Mouse (Mus musculus): Measurements from ENCODE around the gene Tspyl3.
"Not testable (repeated sequence)": the region's sequence is repeated elsewhere in the genome, so short reads cannot be mapped to it uniquely, and the experiment has no call there.

Tspyl3 gene

GRCm38 (mm10) chr2:153224946-153225594 lies at the start of gene Tspyl3:
TSS of gene Tspyl3 (minus strand) at chr2:153225441.
- peak; percentile 38 for DNase-seq (ENCODE audit: low read depth, low spot score)

GRCm38 (mm10) chr2:153274919-153275247 lies 49.6 kb upstream of the Tspyl3 start:
- DNase-seq (ENCODE audit: low read depth, low spot score), result no peak

DNA sequence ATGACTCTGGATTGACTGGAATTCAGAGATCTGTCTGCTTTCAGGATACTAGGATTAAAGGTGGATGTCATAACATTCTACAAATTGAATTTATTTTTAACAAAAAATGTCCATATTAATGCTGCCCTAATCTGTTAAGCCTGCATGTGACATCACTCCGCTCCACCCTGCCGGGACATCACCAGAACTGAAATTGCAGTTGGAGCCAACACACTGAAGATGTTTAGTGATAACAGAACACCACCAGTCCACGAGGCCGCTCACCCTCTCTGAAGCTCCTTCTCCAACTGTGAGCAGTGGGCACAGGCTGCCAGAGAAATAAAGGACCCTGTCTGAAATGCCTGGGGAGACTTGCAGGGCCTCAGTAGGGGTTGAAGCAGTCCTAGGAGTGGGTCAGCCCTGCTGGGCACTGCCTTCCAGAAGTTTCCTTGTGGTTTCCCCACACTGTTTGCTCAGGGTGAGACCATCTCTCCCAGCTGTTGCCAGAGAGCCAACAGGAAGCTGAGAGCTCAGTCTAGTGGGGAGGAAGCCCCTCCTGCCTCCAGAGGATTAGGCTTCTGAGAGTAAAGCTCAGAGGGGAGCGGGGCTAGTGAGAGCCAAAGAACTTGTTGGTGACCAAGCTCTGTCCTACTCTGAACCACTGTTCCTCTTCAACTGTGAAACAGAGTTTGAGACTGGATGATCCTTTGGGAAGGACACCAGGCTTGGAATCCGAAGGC lies 49.1 kb upstream of the Tspyl3 start:
- DNase-seq (ENCODE audit: low read depth, low spot score), result not testable (repeated sequence)

- DNase-seq (ENCODE audit: low read depth, low spot score), result not testable (repeated sequence)
Observed at GRCm38 (mm10) chr2:153270231-153270915, 45.1 kb upstream of the Tspyl3 start.

GRCm38 (mm10) chr2:153267331-153267730 lies 42.1 kb upstream of the Tspyl3 start:
- no peak for DNase-seq (ENCODE audit: low read depth, low spot score)

GRCm38 (mm10) chr2:153263053-153263452 lies 37.8 kb upstream of the Tspyl3 start:
- DNase-seq (ENCODE audit: low read depth, low spot score), result no peak

DNA sequence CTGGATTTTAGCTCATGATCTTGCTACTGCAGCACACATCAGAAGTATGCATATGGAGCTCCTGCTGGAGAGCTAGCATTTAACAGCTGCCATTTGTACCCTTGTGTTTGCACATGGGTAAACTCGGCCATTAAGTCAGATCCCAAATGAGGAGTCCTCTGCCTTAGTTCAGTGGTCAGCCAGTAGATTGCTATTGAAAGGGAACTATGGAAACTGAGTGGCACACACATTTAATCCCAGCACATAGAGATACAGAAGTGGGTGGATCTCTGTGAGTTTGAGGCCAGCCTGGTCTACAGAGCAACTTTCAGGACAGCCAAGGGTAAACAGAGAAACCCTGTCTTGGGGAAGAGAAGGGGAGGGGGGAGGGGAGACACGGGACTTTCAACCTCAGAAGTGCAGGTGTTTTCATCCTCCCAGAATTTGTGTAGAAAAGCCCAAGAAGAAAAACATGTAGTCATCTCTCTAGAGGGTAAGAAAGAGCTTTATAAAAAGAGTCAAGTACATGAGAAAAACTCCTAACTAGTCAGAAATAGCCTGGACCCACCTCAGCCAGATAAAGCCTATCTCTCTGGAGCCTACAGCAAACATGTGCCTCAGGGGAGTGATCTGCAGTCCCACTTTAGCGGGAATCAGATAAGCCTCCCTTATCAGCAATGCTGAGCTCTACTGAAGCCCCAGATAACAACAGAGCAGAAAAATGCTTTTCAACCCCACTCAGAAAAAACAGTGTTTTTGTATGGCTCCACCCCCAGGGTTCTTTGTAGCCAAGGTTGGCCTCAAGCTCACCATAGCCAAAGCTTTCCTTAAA lies 34.8 kb upstream of the Tspyl3 start:
- DNase-seq (ENCODE audit: low read depth, low spot score), result no peak

GRCm38 (mm10) chr2:153259030-153259863 lies 34.0 kb upstream of the Tspyl3 start:
- no peak for DNase-seq (ENCODE audit: low read depth, low spot score)

DNA sequence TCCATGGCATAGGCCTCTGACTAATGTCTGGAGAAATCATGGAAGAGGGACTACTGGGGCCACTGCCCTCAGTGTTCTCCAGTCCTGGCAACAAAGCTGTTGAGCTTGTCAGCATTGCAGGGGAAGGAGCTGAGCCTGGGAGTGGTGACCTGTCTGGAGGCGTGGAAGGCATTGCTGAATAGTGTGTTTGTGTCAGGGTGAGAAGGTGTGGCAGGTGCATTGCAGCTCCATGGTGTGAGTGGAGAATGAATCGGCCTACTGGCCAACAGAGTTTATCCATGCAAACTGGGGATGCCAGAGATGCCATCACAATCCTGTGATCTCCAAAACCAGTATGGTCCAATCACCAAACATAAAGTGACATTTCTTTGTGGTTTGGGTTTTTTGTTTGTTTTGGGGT lies 31.4 kb upstream of the Tspyl3 start:
- no peak for DNase-seq (ENCODE audit: low read depth, low spot score)

GRCm38 (mm10) chr2:153249751-153250150 lies 24.5 kb upstream of the Tspyl3 start:
- DNase-seq (ENCODE audit: low read depth, low spot score), result no peak

- DNase-seq (ENCODE audit: low read depth, low spot score), result no peak
Observed at GRCm38 (mm10) chr2:153242156-153242555, 16.9 kb upstream of the Tspyl3 start.

GRCm38 (mm10) chr2:153241250-153242014 lies 16.2 kb upstream of the Tspyl3 start, which contains the start of the genes Plagl2 and Pofut1:
TSS of gene Plagl2 (minus strand) at chr2:153241426.
TSS of gene Pofut1 (plus strand) at chr2:153241533.
- DNase-seq (ENCODE audit: low read depth, low spot score), result peak; percentile 71

DNA sequence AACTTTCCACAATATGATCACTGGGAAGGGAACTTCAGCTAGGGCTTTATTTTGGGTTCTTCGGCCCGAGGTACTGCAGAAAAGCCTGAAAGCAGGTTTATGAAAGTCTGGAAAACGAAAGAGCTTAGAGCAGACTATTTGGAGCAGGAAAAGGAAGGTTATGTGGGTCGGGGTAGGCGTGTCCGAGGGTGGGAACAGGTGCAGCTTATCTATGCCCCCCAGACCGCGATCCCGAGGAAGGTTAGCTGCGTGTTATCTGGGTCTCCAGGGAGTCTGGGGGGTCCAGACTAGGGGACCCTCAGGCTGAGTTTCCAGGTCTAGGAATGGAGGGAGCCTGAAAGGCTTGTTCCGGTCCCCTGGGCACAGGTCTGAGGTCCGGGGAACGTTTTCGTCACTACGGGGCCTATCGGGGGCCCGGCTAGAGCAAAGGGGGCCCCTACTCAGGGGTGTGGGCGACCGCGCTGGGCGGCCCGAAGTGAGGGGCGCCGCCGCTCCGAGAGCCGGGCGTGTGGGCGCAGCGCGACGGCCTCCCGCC lies 15.5 kb upstream of the Tspyl3 start:
- no peak for DNase-seq (ENCODE audit: low read depth, low spot score)

DNA sequence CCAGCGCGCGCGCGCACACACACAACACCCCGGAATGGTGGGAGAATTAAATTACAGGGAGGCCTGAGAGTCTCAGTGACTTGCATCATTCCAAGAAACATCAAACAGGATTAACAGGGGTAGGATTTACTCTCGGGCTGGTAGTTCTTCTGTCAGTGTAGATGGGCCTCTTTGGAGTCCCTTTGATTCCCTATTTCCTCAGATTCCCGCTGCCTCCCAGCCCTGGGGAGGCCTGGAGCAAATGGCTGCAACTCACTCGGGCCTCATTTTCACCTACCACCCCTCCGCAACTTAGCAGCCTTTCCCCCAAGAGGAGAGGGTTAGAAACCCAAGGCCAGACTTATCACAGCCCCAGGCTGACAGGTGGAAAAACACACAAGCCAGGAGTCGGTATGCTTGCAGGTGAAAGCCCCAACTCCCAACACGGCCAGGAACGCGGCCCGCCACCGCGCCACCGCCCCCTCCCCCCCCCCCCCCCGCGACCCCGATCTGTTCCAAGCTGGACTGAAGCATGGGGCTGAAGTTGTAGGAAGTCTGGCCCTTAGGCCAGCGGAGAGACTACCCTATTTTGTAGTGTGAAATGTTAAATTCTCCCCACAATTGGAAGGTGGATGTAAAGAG lies 14.7 kb upstream of the Tspyl3 start:
- no peak for DNase-seq (ENCODE audit: low read depth, low spot score)

- no peak for DNase-seq (ENCODE audit: low read depth, low spot score)
Observed at GRCm38 (mm10) chr2:153239021-153239859, 14.0 kb upstream of the Tspyl3 start.

- no peak for DNase-seq (ENCODE audit: low read depth, low spot score)
Observed at GRCm38 (mm10) chr2:153238406-153238805, 13.2 kb upstream of the Tspyl3 start.

DNA sequence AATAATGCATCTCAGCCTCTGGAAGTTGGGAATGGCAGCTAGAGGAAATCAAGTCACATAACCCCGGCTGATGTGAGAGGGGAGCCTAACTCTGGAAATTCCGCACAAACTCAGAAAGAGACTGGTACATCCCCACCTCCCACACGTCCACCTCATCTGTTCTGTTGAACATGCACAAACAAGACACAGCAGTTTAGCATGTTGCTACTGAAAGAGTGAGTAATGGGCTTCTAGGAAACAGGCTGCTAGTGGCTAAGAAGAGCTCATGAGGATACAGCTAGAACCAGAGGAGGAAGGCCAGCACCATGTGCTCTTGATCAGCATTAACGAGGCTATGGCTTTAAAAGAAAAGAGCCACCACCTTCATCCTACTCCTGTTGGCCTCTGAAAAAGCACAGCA lies 12.7 kb upstream of the Tspyl3 start:
- DNase-seq (ENCODE audit: low read depth, low spot score), result no peak

DNA sequence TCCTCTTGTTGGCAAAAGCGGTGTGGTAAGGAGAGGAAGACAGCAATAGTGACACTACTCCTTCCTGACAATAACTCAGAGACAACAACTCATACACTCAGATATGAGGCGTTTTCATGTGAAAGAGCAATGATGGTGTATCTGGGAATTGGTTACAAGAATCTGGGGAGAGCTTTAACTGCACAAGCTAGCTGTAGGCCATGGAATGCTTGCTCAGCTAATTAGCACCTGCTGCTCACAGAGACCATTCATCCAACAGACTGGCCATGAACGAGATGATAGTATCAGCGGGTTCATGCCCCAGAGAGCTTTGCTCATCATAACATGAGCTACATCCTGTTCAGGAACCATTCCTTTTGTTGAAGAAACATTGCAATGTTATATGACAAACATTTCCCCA lies 12.0 kb upstream of the Tspyl3 start:
- DNase-seq (ENCODE audit: low read depth, low spot score), result no peak

GRCm38 (mm10) chr2:153228523-153228922 lies 3.3 kb upstream of the Tspyl3 start:
- DNase-seq (ENCODE audit: low read depth, low spot score), result no peak

Data from WW6 (cell line).